Mouse (Mus musculus) thymus, adult 2 months (tissue): ENCODE results near the gene Cxcl2. TPM values are rescaled to one million over a fixed set of nuclear protein-coding genes. Genes with fewer than 3 reads are reported as not detected.

Source experiments
- DNase-seq: peaks from one replicate; pipeline ENCODE4 v3.0.0; 2021
- H3K27ac ChIP-seq: fragments of 200-500 bp; 2 replicates; pipeline ENCODE4 v1.5.1; 2012; ENCODE audit warnings: low read length, control low read depth; ENCODE audit not compliant: control insufficient read depth, insufficient read depth
- H3K27me3 ChIP-seq: fragments of 200-500 bp; 2 replicates; pipeline ENCODE4 v1.6.1; 2012; ENCODE audit warnings: mild to moderate bottlenecking, low read length, moderate library complexity, mixed read lengths; ENCODE audit not compliant: control insufficient read depth, insufficient read depth
- H3K36me3 ChIP-seq: fragments of 200-500 bp; 2 replicates; pipeline ENCODE4 v1.6.1; 2012; ENCODE audit warnings: mild to moderate bottlenecking, low read length, moderate library complexity; ENCODE audit not compliant: control insufficient read depth, insufficient read depth
- H3K4me1 ChIP-seq: fragments of 200-500 bp; replicated peaks from 2 replicates; pipeline ENCODE4 v1.6.1; 2012; ENCODE audit warnings: low read length; ENCODE audit not compliant: control insufficient read depth, insufficient read depth
- H3K4me3 ChIP-seq: fragments of 200-500 bp; 2 replicates; pipeline ENCODE4 v1.5.1; 2012; ENCODE audit warnings: mild to moderate bottlenecking, low read length, control low read depth, moderate library complexity; ENCODE audit not compliant: control insufficient read depth, insufficient read depth
- CTCF ChIP-seq: fragments of 200-500 bp; IDR thresholded peaks from 2 replicates; pipeline ENCODE4 v1.5.1; 2012; ENCODE audit warnings: mild to moderate bottlenecking, control low read depth, low read length, moderate library complexity, borderline replicate concordance; ENCODE audit not compliant: control insufficient read depth, poor library complexity, insufficient read depth; ENCODE audit errors: extremely low read depth
- POLR2A ChIP-seq: fragments of 200-500 bp; IDR thresholded peaks from 2 replicates; pipeline ENCODE4 v1.6.1; 2012; ENCODE audit warnings: mild to moderate bottlenecking, low read length, control low read depth, moderate library complexity; ENCODE audit not compliant: control insufficient read depth, poor library complexity, insufficient read depth; ENCODE audit errors: extremely low read depth
- WGBS: fragments of 180-500 bp; shearing (Covaris S2); methylation state at CpG from one replicate; pipeline ENCODE4 v1.1.7; 2018; 5-methylcytosine and 5-hydroxymethylcytosine counted together
- polyA plus RNA-seq: library from polyadenylated mRNA; depleted of rRNA; stranded (reverse); fragments of >200 nt; gene quantifications from 2 replicates; pipeline ENCODE4 v1.2.3, GENCODE M21; 2012; rRNA removed

The Cxcl2 gene
- polyA plus RNA-seq, result 18.0 and 23.5 TPM in 2 replicates

GRCm38 (mm10) chr5:90903339-90904020 is at the start of gene Cxcl2:
Gene Cxcl2 (plus strand): TSS chr5:90903871.
- 4% methylated on average over 22 of the region's 22 CpGs for WGBS
- no peak within 1 kb of the TSS for H3K4me3 ChIP-seq
- no peaks in the 10 kb centered on the region for H3K36me3 ChIP-seq
- H3K27ac ChIP-seq, result no peak within 1 kb of the TSS
- H3K27me3 ChIP-seq, result no peaks in the 10 kb centered on the region
- DNase-seq, result no peak
- TF ChIP-seq POLR2A (no peak), CTCF (no peak)
- H3K4me1 ChIP-seq, result no peaks in the 10 kb centered on the region

DNA sequence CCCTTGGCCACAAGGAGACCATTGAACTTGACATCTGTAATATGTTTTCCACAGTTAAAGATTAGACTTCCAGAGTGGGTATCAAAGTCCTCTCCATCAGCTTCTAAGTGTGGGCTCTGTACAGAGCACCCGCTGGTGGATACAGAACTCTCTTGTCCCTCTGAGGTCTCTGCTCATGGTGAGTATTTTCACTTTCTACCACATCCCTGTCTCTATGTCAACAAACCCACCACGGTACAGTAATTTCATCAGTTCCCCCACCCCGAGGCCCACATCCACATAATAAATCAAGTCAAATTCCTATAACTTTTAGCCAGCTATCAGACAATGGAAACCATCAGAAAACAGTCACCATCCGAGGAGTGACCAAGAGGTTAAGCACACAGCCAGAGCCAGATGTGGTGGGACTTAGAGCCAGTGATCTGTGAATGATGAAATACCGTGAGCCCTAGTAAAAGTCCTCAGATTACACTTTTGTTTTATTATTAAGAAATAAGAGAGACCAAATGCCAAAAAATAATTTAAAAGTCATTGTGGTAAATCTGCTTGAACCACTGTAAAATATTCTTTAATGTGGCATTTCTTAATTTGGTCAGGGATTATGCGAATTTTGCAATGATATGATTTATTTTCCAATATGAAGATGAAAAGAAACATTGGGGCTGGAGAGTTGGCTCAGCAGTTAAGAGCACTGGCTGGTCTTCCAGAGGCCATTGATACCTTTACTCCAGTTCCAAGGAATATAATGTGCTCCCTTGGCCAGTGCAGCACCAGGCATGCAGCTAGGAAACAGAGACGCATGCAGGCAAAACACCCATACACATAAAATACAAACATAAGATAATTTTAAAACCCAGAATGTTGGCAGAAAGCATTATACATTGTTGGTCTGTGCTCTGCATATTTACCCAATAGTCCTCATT is 48.1 kb upstream of the Cxcl2 start:
- Histone ChIP-seq H3K27me3 (no peaks in the 10 kb centered on the region), H3K27ac (no peak overlapping the region), H3K4me3 (no peak overlapping the region), H3K4me1 (no peaks in the 10 kb centered on the region), H3K36me3 (no peaks in the 10 kb centered on the region)
- 87% methylated on average over 7 of the region's 7 CpGs for WGBS
- no peak for DNase-seq
- TF ChIP-seq POLR2A, result no peak

DNA sequence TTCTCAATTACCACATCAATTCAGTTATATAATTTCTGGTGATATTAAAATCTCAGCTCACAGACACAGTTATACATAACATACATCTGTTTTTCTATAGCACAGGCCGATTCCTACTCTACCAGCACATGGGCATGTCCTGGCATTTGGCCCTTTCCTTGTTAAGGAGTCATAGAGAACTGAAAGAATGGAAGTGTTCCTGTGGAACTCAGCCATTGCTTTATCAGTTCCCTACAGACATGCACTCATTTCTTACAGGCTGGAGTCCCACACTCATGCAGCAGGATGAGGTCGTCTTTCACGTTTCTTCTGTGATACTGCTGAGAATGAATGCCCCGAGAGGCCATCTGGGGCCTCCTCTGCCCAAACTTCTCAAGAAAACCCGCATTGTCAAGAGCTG is 46.2 kb upstream of the Cxcl2 start:
- Histone ChIP-seq H3K4me1 (no peaks in the 10 kb centered on the region), H3K27me3 (no peaks in the 10 kb centered on the region), H3K4me3 (no peak overlapping the region), H3K36me3 (no peaks in the 10 kb centered on the region), H3K27ac (no peak overlapping the region)
- no peak for DNase-seq
- 79% methylated on average over 5 of the region's 5 CpGs for WGBS
- no peak for TF ChIP-seq POLR2A
- no peak for TF ChIP-seq CTCF

DNA sequence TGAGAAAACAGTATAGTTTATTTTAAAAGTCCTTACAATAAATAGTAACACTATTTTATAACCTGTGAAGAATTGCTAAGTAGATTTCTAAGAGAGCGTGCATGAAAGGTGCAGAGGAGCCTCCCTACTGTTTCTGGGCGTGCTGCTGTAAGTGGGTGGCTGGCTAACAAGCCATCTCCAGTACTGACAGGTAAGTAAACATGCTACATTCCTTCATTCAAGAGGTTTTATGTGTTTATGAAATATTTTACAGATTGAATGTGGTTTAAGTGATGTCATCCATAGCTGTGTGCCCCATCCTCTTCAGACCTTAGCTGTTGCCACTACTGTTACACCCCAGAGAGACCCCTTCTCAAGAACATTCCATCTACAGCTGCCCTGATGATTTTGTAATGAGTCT is 45.2 kb upstream of the Cxcl2 start:
- DNase-seq, result no peak
- TF ChIP-seq CTCF (no peak), POLR2A (no peak)
- 97% methylated on average over 2 of the region's 2 CpGs for WGBS
- H3K4me3 ChIP-seq, result no peak overlapping the region
- H3K4me1 ChIP-seq, result no peaks in the 10 kb centered on the region
- H3K27me3 ChIP-seq, result no peaks in the 10 kb centered on the region
- no peak overlapping the region for H3K27ac ChIP-seq
- H3K36me3 ChIP-seq, result no peaks in the 10 kb centered on the region

DNA sequence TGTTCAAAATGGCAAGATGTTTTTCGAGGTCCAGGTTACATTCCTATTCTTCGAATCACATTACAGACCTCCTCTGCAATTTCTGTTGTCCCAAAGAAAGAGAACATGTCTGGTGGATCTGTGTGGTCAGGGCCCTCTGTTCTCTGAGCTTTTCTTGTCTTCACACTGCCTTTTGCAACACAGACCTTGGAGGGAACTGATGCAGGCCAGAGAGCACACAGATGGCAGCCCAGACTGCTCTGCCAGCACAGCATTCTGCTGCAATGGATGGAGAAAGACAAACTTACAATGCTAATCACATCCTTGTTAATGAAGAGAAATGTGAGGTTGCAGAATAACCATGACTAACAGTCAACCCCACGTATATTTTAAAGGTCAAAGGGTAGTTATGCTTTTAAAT is 44.6 kb upstream of the Cxcl2 start:
- DNase-seq, result no peak
- Histone ChIP-seq H3K27ac (no peak overlapping the region), H3K4me1 (no peaks in the 10 kb centered on the region), H3K4me3 (no peak overlapping the region), H3K36me3 (no peaks in the 10 kb centered on the region), H3K27me3 (no peaks in the 10 kb centered on the region)
- 91% methylated on average over 3 of the region's 3 CpGs for WGBS
- TF ChIP-seq CTCF (no peak), POLR2A (no peak)

GRCm38 (mm10) chr5:90861876-90862375 is 41.7 kb upstream of the Cxcl2 start:
- Histone ChIP-seq H3K27me3 (no peaks in the 10 kb centered on the region), H3K27ac (no peak overlapping the region), H3K4me1 (no peaks in the 10 kb centered on the region), H3K36me3 (no peaks in the 10 kb centered on the region), H3K4me3 (no peak overlapping the region)
- WGBS, result 77% methylated on average over 6 of the region's 6 CpGs
- DNase-seq, result no peak
- no peak for TF ChIP-seq CTCF
- no peak for TF ChIP-seq POLR2A

DNA sequence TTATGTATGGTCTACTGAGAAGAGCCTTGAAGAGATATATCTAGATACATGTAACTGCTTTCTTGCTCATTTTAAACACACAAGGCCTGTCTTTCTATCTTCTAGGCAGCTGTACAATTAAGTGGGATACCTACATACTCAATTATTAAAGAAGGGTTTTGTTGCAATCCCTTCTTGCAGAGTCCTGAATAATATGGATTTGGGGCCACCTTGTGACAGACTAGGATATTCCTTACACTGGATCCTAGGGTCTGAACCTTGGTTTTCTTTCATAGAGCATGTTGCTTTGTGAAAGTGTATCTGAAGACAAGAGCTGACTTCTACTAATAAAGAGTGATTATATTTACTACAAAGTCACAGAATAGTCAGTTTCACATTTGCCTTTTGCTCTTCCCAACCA is 36.9 kb upstream of the Cxcl2 start:
- no peaks in the 10 kb centered on the region for H3K36me3 ChIP-seq
- no peaks in the 10 kb centered on the region for H3K27me3 ChIP-seq
- H3K27ac ChIP-seq, result no peak overlapping the region
- no peak overlapping the region for H3K4me3 ChIP-seq
- TF ChIP-seq POLR2A (no peak), CTCF (no peak)
- DNase-seq, result no peak
- no peaks in the 10 kb centered on the region for H3K4me1 ChIP-seq
